Mouse (Mus musculus) layer of hippocampus, adult 9-10 months (tissue): ENCODE measurements at regions not wholly inside any gene's neighbourhood (a gene's known extent, or its start where the extent isn't known, plus 50 kb on each side); places are given as distances from the start of the nearest gene placed in this dataset.
"Not testable (repeated sequence)": the region's sequence is repeated elsewhere in the genome, so short reads cannot be mapped to it uniquely, and the experiment has no call there.

Source experiments
- DNase-seq: peaks from one replicate; pipeline ENCODE4 v3.0.0; 2022; ENCODE audit warnings: low spot score

GRCm38 (mm10) chr2:17896036-17896435 is 100.7 kb downstream of the H2al2a start:
- no peak for DNase-seq

GRCm38 (mm10) chr2:17892661-17893060 is 104.1 kb downstream of the H2al2a start:
- DNase-seq: not testable (repeated sequence)

- no peak for DNase-seq
Observed at GRCm38 (mm10) chr2:17887699-17888098, 109.1 kb downstream of the H2al2a start.

GRCm38 (mm10) chr2:17882389-17882788 is 114.4 kb downstream of the H2al2a start:
- no peak for DNase-seq

GRCm38 (mm10) chr2:17880800-17881717 is 115.7 kb downstream of the H2al2a start:
- DNase-seq: no peak

GRCm38 (mm10) chr2:17877901-17878300 is 118.9 kb downstream of the H2al2a start:
- no peak for DNase-seq

GRCm38 (mm10) chr2:17876942-17877341 is 119.8 kb downstream of the H2al2a start:
- no peak for DNase-seq

GRCm38 (mm10) chr2:17876155-17876554 is 120.6 kb downstream of the H2al2a start:
- no peak for DNase-seq

- no peak for DNase-seq
Observed at GRCm38 (mm10) chr2:17870562-17870961, 126.2 kb downstream of the H2al2a start.

- no peak for DNase-seq
Observed at GRCm38 (mm10) chr2:17868145-17868544, 128.6 kb downstream of the H2al2a start.

- no peak for DNase-seq
Observed at GRCm38 (mm10) chr2:17867341-17867740, 129.4 kb downstream of the H2al2a start.

GRCm38 (mm10) chr2:17861765-17862495 is 130.7 kb upstream of the Nebl start:
- DNase-seq: no peak

GRCm38 (mm10) chr2:17860922-17861559 is 129.8 kb upstream of the Nebl start:
- no peak for DNase-seq

GRCm38 (mm10) chr2:17859234-17859633 is 128.0 kb upstream of the Nebl start:
- no peak for DNase-seq

GRCm38 (mm10) chr2:17858326-17858725 is 127.1 kb upstream of the Nebl start:
- DNase-seq: no peak

GRCm38 (mm10) chr2:17855566-17856264 is 124.5 kb upstream of the Nebl start:
- DNase-seq: no peak

- no peak for DNase-seq
Observed at GRCm38 (mm10) chr2:17854088-17854487, 122.8 kb upstream of the Nebl start.

GRCm38 (mm10) chr2:17853500-17854011 is 122.3 kb upstream of the Nebl start:
- DNase-seq: no peak

GRCm38 (mm10) chr2:17852740-17853499 is 121.7 kb upstream of the Nebl start:
- DNase-seq: no peak

GRCm38 (mm10) chr2:17850741-17851140 is 119.5 kb upstream of the Nebl start:
- no peak for DNase-seq

GRCm38 (mm10) chr2:17849267-17849666 is 118.0 kb upstream of the Nebl start:
- DNase-seq: no peak
